Mouse (Mus musculus) thymus, postnatal 25 days (tissue): ENCODE results near the gene Fam163a.
"Not testable (repeated sequence)": the region's sequence is repeated elsewhere in the genome, so short reads cannot be mapped to it uniquely, and the experiment has no call there.

ENCODE experiments used
- DNase-seq: peaks from one replicate; pipeline ENCODE4 v3.0.0; 2022

The Fam163a gene

GRCm38 (mm10) chr1:156204656-156205131 is at the start of gene Fam163a:
Gene Fam163a (minus strand): TSS chr1:156205026.
- DNase-seq: peak; percentile 12

- not testable (repeated sequence) for DNase-seq
These were observed 46.3 kb upstream of the Fam163a start for GRCm38 (mm10) chr1:156251096-156251495.

GRCm38 (mm10) chr1:156247893-156248292 is 43.1 kb upstream of the Fam163a start:
- no peak for DNase-seq

- DNase-seq: peak; percentile 66
These were observed 37.0 kb upstream of the Fam163a start for GRCm38 (mm10) chr1:156241713-156242348.

GRCm38 (mm10) chr1:156241035-156241434 is 36.2 kb upstream of the Fam163a start:
- peak; percentile 76 for DNase-seq

- DNase-seq: no peak
These were observed 26.3 kb upstream of the Fam163a start for GRCm38 (mm10) chr1:156231122-156231521.

GRCm38 (mm10) chr1:156230339-156231089 is 25.7 kb upstream of the Fam163a start:
- no peak for DNase-seq

- DNase-seq: peak; percentile 81
These were observed 24.6 kb upstream of the Fam163a start for GRCm38 (mm10) chr1:156229448-156229847.

- no peak for DNase-seq
These were observed 23.9 kb upstream of the Fam163a start for GRCm38 (mm10) chr1:156228728-156229127.

- DNase-seq: no peak
These were observed 22.1 kb upstream of the Fam163a start for GRCm38 (mm10) chr1:156226903-156227302.

- no peak for DNase-seq
These were observed 17.6 kb upstream of the Fam163a start for GRCm38 (mm10) chr1:156222205-156223000.

GRCm38 (mm10) chr1:156221327-156221726 is 16.5 kb upstream of the Fam163a start:
- DNase-seq: no peak

GRCm38 (mm10) chr1:156218573-156218972 is 13.7 kb upstream of the Fam163a start:
- DNase-seq: no peak

GRCm38 (mm10) chr1:156217941-156218340 is 13.1 kb upstream of the Fam163a start:
- no peak for DNase-seq

GRCm38 (mm10) chr1:156217393-156217792 is 12.6 kb upstream of the Fam163a start:
- DNase-seq: peak; percentile 44

- no peak for DNase-seq
These were observed 11.4 kb upstream of the Fam163a start for GRCm38 (mm10) chr1:156216249-156216648.

GRCm38 (mm10) chr1:156214651-156215050 is 9.8 kb upstream of the Fam163a start:
- DNase-seq: no peak

GRCm38 (mm10) chr1:156212923-156213322 is 8.1 kb upstream of the Fam163a start:
- no peak for DNase-seq

GRCm38 (mm10) chr1:156211809-156212317 is 7.0 kb upstream of the Fam163a start:
- no peak for DNase-seq

GRCm38 (mm10) chr1:156205164-156205563 is 338 bp upstream of the Fam163a start:
- no peak for DNase-seq

GRCm38 (mm10) chr1:156203961-156204655 is 718 bp downstream of the Fam163a start:
- DNase-seq: no peak

GRCm38 (mm10) chr1:156202661-156203060 is 2.2 kb downstream of the Fam163a start:
- DNase-seq: no peak

- DNase-seq: no peak
These were observed 3.8 kb downstream of the Fam163a start for GRCm38 (mm10) chr1:156201069-156201468.
